Mouse (Mus musculus) G1E-ER4 (cell line): ENCODE measurements around the gene St5. TPM values are rescaled to one million over a fixed set of nuclear protein-coding genes. Genes with fewer than 3 reads are reported as not detected.
A peak's percentile ranks its signal among the peaks of the same experiment; 100 is the strongest.

Experiments used
- GATA1 ChIP-seq: IDR thresholded peaks from one replicate; pipeline ENCODE4 v1.8.0; 2012; ENCODE audit warnings: low read length, inconsistent platforms
- polyA plus RNA-seq: library from polyadenylated mRNA; stranded (reverse); fragments of >175 nt; gene quantifications from 2 replicates; pipeline ENCODE4 v1.2.3, GENCODE M21; 2012

The St5 gene
- polyA plus RNA-seq, 1 experiment, result 0.18 TPM

DNA sequence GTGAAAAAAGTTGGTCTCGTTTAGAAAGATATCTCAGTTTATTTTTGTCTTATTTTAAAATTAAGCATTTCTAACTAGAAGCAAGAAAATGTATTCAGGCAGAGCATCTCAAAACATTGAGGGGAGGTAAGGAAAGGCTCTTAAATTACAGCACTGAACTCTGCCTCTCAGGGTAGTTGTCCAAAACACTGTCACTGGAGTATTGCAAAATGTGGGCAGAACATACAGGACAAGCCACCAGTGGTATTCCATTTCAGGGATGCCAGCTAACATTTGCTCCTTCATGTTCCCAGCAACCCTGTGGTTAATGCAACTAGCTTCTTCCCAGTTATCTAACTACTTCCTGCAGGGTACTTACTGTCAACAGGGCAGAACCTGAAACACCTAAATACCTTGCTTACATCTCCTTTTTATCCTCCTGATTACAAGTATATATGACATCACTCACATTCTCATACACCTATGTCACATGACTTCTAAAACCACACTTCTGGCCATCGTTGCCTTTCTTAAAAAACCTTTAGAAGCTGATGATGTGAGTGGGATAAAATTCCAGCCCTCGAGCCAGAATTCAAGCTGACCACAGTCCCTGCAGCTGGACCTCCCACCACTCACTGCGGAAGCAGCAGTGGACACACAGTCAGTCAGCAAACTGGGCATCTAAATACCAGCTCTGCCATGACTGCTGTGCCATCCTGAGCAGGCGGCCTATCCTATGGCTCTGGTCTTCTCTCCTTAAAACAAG is 33.8 kb downstream of the St5 start:
- TF ChIP-seq GATA1, result no peak

- no peak for TF ChIP-seq GATA1
These were observed 36.7 kb downstream of the St5 start for GRCm38 (mm10) chr7:109666664-109667063.

DNA sequence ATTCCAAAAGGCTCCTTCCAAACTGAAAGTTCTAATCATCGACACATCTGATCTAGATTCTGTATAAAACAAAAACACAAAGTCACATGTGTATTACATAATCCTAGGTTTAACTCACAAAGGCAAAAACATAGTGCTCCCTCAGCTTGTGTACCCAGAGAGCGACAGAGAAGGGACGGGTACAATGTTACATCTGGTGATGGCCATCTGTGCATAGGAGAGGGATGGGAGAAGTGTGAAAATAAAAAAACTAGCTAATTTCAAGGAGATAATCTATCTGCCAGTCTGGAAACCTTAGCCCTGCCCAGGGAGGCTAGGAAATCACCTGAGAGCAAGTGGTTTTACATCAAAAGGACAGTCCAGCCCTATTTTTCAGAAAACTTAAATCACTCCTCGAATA is 40.8 kb downstream of the St5 start:
- no peak for TF ChIP-seq GATA1

DNA sequence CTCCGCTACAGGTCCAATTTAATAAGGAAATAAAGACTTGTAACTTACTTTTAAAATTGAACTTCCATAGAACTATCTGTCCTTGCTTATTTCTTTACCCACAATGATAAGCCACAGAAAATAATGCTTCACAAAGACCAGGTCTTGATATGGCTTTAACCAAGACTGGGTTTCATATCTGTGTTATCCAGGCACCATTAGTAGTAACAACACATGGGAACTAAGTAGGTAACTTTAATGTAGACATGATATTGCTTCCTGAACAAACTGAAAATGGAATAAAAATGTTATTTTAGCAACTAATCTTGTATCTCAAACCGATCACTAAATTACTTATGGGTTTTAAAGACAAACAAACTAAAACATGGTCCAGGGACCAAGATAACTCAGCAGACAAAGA is 44.1 kb downstream of the St5 start:
- no peak for TF ChIP-seq GATA1

DNA sequence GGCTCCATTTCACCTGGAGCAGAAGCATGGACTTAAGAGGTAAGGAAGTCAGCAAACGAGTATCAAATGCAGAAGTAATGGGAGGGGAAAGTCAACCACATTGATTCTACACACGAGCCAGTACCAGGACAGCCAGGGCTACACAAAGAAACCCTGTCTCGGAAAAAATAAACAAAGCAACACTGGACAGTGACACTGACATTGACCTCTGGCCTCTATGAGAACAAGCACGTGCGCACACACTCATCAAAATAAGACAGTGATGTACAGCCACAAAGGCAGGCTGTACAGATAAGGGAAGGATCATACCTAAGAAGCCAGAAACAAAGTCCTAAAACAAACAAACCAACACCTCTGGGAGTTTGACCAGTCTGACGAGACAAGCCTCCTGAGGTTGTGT is 45.5 kb downstream of the St5 start:
- TF ChIP-seq GATA1, result no peak

DNA sequence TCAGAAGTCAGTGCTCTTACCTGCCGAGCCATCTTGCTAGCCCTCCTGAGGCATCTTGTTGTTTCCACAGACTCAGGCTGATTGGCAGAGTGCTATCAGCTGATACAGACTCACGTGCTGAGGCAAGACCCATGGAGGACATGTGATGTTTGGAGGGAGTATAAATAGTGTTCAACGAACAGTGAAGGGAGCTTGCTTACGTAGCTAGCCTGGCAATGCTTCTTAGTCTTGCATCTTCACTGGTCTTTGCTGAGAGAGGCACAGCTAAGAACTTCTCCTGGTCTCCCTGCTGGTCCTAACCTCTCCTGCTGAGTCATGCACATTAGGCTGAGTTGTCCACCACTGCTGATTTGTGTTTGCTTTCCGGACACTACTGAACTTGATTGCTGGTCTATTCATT is 48.5 kb downstream of the St5 start:
- TF ChIP-seq GATA1, result no peak

- TF ChIP-seq GATA1, result peak; percentile 69
These were observed 54.4 kb downstream of the St5 start for GRCm38 (mm10) chr7:109648812-109649594.

- no peak for TF ChIP-seq GATA1
These were observed 56.8 kb downstream of the St5 start for GRCm38 (mm10) chr7:109646574-109646973.

DNA sequence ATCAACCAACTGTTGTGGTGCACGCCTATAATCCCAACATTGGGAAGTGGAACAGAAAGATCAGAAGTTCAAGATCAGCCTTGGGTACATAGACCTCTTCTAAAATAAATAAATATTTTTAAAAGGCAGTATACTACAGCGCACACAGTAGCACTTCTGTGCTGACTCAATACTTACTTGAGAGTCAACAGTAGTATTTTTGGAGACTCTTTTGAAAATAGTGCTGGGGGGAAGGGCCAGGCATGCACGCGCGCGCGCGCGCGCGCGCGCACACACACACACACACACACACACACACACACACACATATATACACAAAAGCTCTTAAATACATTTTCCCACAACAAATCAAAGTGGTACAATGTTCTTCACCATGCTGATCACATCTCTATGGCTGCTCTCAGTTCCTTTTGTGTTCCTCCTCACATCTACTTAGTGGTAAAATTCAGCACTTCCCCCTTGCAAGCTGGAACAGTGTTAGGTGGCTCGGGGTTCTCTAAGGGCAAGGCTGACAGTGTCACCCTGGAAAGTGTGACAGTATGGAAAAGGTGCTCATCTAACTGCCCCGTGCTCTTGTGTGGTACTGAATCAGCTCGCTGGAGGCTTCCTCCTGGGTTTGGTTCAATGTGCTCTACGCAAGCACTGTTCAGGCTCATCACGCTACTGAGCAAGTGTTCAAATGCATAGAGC is 60.0 kb downstream of the St5 start:
- no peak for TF ChIP-seq GATA1

DNA sequence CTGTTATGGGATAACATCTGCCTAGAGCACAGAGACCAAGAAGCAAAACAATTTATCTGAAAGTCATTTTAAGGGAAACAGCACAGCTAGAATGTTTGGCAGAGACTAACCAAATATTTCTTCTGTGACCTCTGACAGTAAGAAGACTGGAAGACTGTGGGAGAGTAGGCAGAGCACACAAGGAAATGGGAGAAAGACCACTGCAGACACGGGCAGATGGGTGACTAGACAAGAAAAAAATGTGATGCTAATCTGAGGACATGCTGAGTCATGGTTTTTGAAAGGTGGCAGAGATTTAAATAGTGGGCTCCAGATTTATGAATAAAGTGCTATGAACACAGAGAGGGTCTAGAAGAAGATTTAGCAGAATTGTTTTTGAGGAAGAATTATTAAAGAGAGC is 61.4 kb downstream of the St5 start:
- TF ChIP-seq GATA1, result no peak

- no peak for TF ChIP-seq GATA1
These were observed 62.3 kb downstream of the St5 start for GRCm38 (mm10) chr7:109641102-109641501.

- no peak for TF ChIP-seq GATA1
These were observed 66.0 kb downstream of the St5 start for GRCm38 (mm10) chr7:109637391-109637790.

DNA sequence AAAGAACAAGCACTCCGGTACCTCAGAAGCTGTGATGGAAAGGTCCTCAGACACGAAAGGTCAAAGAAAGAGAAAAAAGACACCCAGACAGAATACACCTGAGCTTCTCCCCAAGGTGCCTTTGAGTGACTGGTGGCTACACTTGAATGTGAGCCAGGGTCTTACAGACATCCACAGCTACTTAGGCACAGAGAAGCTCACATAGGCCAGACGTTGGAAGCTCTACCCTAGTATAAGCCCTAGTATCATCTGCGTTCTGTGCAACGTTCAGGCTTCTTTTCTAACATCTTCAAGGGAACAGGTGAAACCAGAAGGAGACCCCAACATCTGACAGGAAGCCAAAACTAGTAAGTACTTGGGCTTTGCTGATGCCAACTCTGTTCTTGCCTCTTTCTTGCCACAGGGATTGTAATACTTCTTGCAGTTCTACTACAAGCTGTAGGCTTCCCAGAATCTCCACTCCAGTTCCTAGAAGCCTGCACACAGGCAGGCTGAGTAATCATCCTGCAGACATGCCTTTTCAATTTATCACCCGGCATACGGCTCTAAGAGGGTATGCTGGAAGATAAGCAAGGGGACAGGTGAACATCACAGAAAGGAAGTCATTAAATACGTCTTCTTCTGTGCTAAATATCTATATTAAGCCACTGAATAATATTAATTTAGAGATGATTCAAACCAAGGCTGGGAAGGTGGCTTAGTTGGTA is 67.2 kb downstream of the St5 start:
- peak; percentile 63 for TF ChIP-seq GATA1

DNA sequence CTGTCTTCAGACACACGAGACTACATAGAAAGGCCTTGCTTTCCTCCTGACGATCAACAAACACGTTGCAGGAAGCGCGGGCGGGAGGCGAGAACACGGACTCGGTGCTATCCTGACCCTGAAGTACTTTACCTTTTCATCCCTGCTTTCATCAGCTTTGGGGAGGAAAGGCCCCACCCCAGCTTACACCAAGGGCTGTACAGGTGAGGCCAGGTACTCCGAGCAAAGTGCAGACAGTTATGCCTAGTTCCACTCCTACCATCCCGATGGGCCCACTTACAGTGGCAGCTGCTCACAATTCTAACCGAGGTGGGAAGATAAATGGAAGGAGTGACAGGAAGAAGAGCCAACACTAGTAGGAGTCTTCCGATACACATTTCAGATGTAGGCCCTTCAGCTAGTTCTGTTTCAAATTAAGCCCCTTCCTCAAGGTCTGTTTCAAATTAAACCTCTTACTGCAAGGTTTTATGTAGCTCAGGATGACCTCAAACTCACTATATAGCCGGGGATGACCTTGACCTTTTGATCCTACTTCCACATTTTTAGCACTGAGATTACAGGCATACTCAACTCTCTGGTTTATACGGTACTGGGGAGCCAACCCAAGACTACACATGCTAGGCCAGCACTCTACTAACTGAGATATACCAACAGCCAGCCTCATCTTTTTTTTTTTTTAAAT is 69.9 kb downstream of the St5 start:
- no peak for TF ChIP-seq GATA1

- no peak for TF ChIP-seq GATA1
These were observed 72.1 kb downstream of the St5 start for GRCm38 (mm10) chr7:109631330-109631729.
